Mouse (Mus musculus) forebrain, embryonic 12.5 days (tissue): ENCODE data around the gene Nemf. TPM values are rescaled to one million over a fixed set of nuclear protein-coding genes. Genes with fewer than 3 reads are reported as not detected.

Experiments
- ATAC-seq: fragments of 200-750 bp; cut with Nextera tagmentation; 2 replicates; pipeline ENCODE4 v1.8.0; 2017; ENCODE audit warnings: moderate TSS enrichment; ENCODE audit not compliant: low FRiP score
- H3K27ac ChIP-seq: fragments of 300-500 bp; sonication (generic); 2 replicates; pipeline ENCODE4 v1.5.1; 2016; ENCODE audit warnings: mild to moderate bottlenecking
- H3K27me3 ChIP-seq: fragments of 300-500 bp; sonication (generic); 2 replicates; pipeline ENCODE4 v1.6.1; 2016; ENCODE audit warnings: mild to moderate bottlenecking
- H3K36me3 ChIP-seq: fragments of 300-500 bp; sonication (generic); replicated peaks from 2 replicates; pipeline ENCODE4 v1.6.1; 2016; ENCODE audit warnings: mild to moderate bottlenecking
- H3K4me1 ChIP-seq: fragments of 300-500 bp; sonication (generic); 2 replicates; pipeline ENCODE4 v1.6.1; 2016
- H3K4me2 ChIP-seq: fragments of 300-500 bp; sonication (generic); 2 replicates; pipeline ENCODE4 v1.6.1; 2016; ENCODE audit warnings: mild to moderate bottlenecking, moderate library complexity
- H3K4me3 ChIP-seq: fragments of 300-500 bp; sonication (generic); replicated peaks from 2 replicates; pipeline ENCODE4 v1.5.1; 2016; ENCODE audit warnings: mild to moderate bottlenecking
- H3K9ac ChIP-seq: fragments of 300-500 bp; sonication (generic); 2 replicates; pipeline ENCODE4 v1.6.1; 2016; ENCODE audit warnings: mild to moderate bottlenecking
- H3K9me3 ChIP-seq: fragments of 300-500 bp; sonication (generic); 2 replicates; pipeline ENCODE4 v1.6.1; 2016
- WGBS: fragments of 180-500 bp; shearing (Covaris S2); methylation state at CpG from one replicate; pipeline ENCODE4 v1.1.7; 2016; 5-methylcytosine and 5-hydroxymethylcytosine counted together
- polyA plus RNA-seq: library from polyadenylated mRNA; unstranded; fragments of >200 nt; fragmentation: Nextera tagmentation; extraction: Ambion mirVana; gene quantifications from 2 replicates; pipeline ENCODE4 v1.2.1, GENCODE M21; 2016

Gene Nemf
- polyA plus RNA-seq, 1 experiment from 2014 or later: 98.4 TPM

GRCm38 (mm10) chr12:69297411-69298150, 59.4 kb downstream of the Nemf start:
- Histone ChIP-seq H3K9me3 (no peaks in the 10 kb centered on the region), H3K9ac (peak overlapping the region; percentile 99), H3K36me3 (peaks cover 24% of the 10 kb centered on the region), H3K27me3 (no peaks in the 10 kb centered on the region), H3K27ac (peak overlapping the region; percentile 97), H3K4me1 (peaks cover 24% of the 10 kb centered on the region), H3K4me3 (peak overlapping the region; percentile 98), H3K4me2 (peak overlapping the region; percentile 79)
- no peak for ATAC-seq
- WGBS: 20% methylated on average over 20 of the region's 20 CpGs

GRCm38 (mm10) chr12:69296511-69297410, 60.2 kb downstream of the Nemf start, which contains the start of gene Klhdc2:
Gene Klhdc2, plus strand, starts transcription at chr12:69296681.
- Histone ChIP-seq H3K9me3 (no peaks in the 10 kb centered on the region), H3K4me2 (peak within 1 kb of the TSS; percentile 79), H3K27me3 (no peaks in the 10 kb centered on the region), H3K9ac (peak within 1 kb of the TSS; percentile 99), H3K27ac (peak within 1 kb of the TSS; percentile 97), H3K4me3 (peak within 1 kb of the TSS; percentile 98), H3K4me1 (peaks cover 24% of the 10 kb centered on the region), H3K36me3 (peaks cover 16% of the 10 kb centered on the region)
- WGBS: under 1% methylated on average over 86 of the region's 98 CpGs
- peak; percentile 97 for ATAC-seq

- Histone ChIP-seq H3K4me1 (peaks cover 24% of the 10 kb centered on the region), H3K4me3 (no peak overlapping the region), H3K36me3 (peaks cover 6% of the 10 kb centered on the region), H3K27ac (peak overlapping the region; percentile 97), H3K9me3 (no peaks in the 10 kb centered on the region), H3K27me3 (no peaks in the 10 kb centered on the region), H3K4me2 (peak overlapping the region; percentile 79; the same call in 1 of the 2 replicates), H3K9ac (0 out of 2 replicates have a peak overlapping the region, but pooled peaks have one; percentile 99)
- ATAC-seq: no peak
- 82% methylated on average over 4 of the region's 4 CpGs for WGBS
These were observed 61.3 kb downstream of the Nemf start for GRCm38 (mm10) chr12:69295651-69296050.

DNA sequence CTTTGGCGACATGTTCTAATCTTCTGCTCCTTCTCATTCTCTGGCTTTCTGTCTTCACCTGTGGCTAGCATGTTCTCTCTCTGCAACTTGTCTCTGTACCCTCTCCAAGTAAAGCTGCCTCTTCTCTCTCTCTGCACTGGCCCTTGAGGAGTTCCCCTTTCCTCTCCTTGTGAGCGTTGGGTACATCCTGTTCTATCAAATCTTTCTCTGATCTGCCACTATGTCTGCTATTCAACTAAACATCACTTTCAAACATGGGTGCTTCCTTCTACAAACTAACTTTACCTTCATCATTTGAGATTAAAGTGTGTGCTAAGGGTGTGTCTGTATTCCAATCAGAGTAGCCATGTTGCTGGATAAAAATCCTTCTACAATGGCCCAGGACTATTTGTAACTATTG, 62.0 kb downstream of the Nemf start:
- Histone ChIP-seq H3K4me3 (no peak overlapping the region), H3K9me3 (no peaks in the 10 kb centered on the region), H3K27ac (no peak overlapping the region), H3K4me2 (no peak overlapping the region), H3K36me3 (no peaks in the 10 kb centered on the region; the same call in 1 of the 2 replicates), H3K4me1 (peaks cover 24% of the 10 kb centered on the region), H3K9ac (no peak overlapping the region), H3K27me3 (no peaks in the 10 kb centered on the region)
- no peak for ATAC-seq
- WGBS: 84% methylated on average over 2 of the region's 2 CpGs

DNA sequence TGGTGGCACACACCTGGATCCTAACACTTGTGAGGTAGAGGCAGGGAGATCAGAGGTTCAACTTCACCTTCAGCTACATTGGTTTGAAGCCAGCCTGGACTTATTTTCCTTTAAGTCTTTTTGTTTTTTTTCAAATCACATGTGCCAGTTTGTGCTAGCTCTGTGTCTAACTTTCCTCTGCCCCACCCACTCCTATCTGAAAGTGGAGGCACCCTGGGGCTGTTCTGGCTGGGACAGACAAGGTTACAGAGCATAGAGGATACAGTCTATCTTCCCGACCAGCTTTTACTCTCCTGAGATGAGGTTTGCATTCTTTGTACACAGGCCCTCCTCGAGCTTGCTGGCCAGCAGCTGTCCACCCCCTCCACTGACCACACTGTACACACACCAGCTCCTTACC, 63.1 kb downstream of the Nemf start:
- H3K4me1 ChIP-seq: peaks cover 17% of the 10 kb centered on the region
- no peaks in the 10 kb centered on the region for H3K27me3 ChIP-seq
- no peak overlapping the region for H3K27ac ChIP-seq
- H3K4me2 ChIP-seq: no peak overlapping the region
- H3K9ac ChIP-seq: no peak overlapping the region
- 55% methylated on average over 2 of the region's 2 CpGs for WGBS
- no peaks in the 10 kb centered on the region for H3K36me3 ChIP-seq
- H3K4me3 ChIP-seq: no peak overlapping the region
- no peaks in the 10 kb centered on the region for H3K9me3 ChIP-seq
- ATAC-seq: no peak

- 92% methylated on average over 6 of the region's 6 CpGs for WGBS
- ATAC-seq: no peak
These were observed 64.6 kb downstream of the Nemf start for GRCm38 (mm10) chr12:69292401-69292800.

DNA sequence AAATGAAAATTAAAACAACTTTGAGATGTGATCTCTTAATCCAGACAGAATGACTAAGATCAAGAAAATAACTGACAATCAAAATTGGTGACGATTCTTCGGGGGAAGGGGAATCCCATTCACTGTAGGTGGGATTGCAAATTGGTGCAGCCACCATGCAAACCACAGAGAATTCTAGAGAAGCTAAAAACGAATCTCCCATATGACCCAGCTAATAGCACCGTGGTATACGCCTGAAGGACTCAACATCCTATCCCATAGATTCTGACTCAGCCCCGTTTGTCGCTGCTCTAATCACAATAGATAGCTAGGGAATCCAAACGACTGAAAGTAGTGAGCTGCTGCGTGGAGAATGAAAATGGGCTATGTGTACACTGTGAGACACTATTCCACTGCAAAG, 68.3 kb downstream of the Nemf start:
- no peak overlapping the region for H3K4me3 ChIP-seq
- no peak for ATAC-seq
- H3K4me1 ChIP-seq: no peaks in the 10 kb centered on the region
- H3K4me2 ChIP-seq: no peak overlapping the region
- no peak overlapping the region for H3K9ac ChIP-seq
- no peaks in the 10 kb centered on the region for H3K9me3 ChIP-seq
- no peaks in the 10 kb centered on the region for H3K27me3 ChIP-seq
- no peaks in the 10 kb centered on the region for H3K36me3 ChIP-seq
- no peak overlapping the region for H3K27ac ChIP-seq
- 83% methylated on average over 9 of the region's 9 CpGs for WGBS

More at GRCm38 (mm10) chr12:69292401-69292800, 64.6 kb downstream of the Nemf start:
- H3K36me3 ChIP-seq: no peaks in the 10 kb centered on the region
- no peak overlapping the region for H3K9ac ChIP-seq
- peaks cover 5% of the 10 kb centered on the region; the same call in 1 of the 2 replicates for H3K4me1 ChIP-seq
- H3K9me3 ChIP-seq: no peaks in the 10 kb centered on the region
- no peak overlapping the region for H3K27ac ChIP-seq
- no peak overlapping the region for H3K4me2 ChIP-seq
- H3K4me3 ChIP-seq: no peak overlapping the region
- H3K27me3 ChIP-seq: no peaks in the 10 kb centered on the region

GRCm38 (mm10) chr12:69287535-69287934, 69.4 kb downstream of the Nemf start:
- Histone ChIP-seq H3K9me3 (no peaks in the 10 kb centered on the region), H3K9ac (no peak overlapping the region), H3K36me3 (no peaks in the 10 kb centered on the region), H3K4me1 (no peaks in the 10 kb centered on the region), H3K4me3 (no peak overlapping the region), H3K4me2 (no peak overlapping the region), H3K27ac (no peak overlapping the region), H3K27me3 (no peaks in the 10 kb centered on the region)
- ATAC-seq: no peak
- 90% methylated on average over 8 of the region's 8 CpGs for WGBS

DNA sequence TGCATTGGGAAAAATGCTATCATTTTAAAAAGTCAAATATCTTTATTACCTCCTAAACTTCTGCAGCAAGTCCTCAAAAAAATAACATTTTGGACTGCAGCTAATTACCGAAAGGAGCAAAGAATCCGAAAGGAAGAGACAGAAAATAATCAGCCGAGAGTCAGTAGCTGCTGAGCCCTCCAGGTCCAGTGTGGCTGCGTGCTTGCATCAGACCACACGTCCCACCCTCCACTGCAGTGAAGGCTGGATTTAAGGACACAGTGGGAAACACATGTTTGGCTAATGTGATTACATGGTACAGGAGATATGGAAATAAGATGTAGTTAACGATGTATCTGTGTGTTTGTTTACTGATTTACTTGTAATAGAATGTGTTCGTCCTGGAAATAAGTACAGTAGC, 73.8 kb downstream of the Nemf start:
- no peak overlapping the region for H3K27ac ChIP-seq
- no peaks in the 10 kb centered on the region for H3K36me3 ChIP-seq
- no peak overlapping the region for H3K4me3 ChIP-seq
- H3K9me3 ChIP-seq: no peaks in the 10 kb centered on the region
- ATAC-seq: no peak
- H3K9ac ChIP-seq: no peak overlapping the region
- no peaks in the 10 kb centered on the region for H3K27me3 ChIP-seq
- no peaks in the 10 kb centered on the region for H3K4me1 ChIP-seq
- WGBS: 83% methylated on average over 7 of the region's 7 CpGs
- H3K4me2 ChIP-seq: no peak overlapping the region

- H3K4me1 ChIP-seq: no peaks in the 10 kb centered on the region
- no peak overlapping the region for H3K4me3 ChIP-seq
- no peaks in the 10 kb centered on the region for H3K36me3 ChIP-seq
- no peak overlapping the region for H3K9ac ChIP-seq
- WGBS: 90% methylated on average over 3 of the region's 3 CpGs
- ATAC-seq: no peak
- H3K4me2 ChIP-seq: no peak overlapping the region
- no peaks in the 10 kb centered on the region for H3K27me3 ChIP-seq
- no peaks in the 10 kb centered on the region for H3K9me3 ChIP-seq
- H3K27ac ChIP-seq: no peak overlapping the region
These were observed 76.0 kb downstream of the Nemf start for GRCm38 (mm10) chr12:69280915-69281314.

DNA sequence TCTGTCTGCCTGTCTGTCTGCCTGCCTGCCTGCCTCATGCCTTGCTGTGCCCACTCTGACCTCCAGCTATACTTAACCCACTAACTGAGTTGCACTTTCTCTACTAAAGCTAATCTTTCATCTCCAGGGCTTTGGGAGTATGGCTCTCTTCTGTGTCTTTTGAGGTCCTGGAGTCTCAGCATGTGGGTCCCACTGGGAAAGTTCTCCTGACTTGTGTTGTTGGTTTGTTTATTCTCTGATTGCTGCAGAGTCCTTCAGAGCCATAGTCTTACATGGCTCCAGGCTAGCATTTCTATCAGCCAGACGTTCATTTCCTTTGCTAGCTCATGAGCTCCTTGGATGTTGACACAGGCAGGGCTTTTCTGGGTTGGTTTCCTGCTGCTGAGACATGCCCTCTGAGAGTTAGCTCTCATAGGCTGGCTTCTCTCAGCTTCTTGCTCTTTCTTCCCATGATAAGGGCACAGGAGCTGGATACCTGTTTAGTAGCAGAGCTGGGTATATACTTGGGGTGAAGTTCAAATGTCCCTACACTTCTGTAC, 77.0 kb downstream of the Nemf start:
- no peaks in the 10 kb centered on the region for H3K9me3 ChIP-seq
- 59% methylated on average over 1 of the region's 1 CpGs for WGBS
- no peaks in the 10 kb centered on the region for H3K27me3 ChIP-seq

DNA sequence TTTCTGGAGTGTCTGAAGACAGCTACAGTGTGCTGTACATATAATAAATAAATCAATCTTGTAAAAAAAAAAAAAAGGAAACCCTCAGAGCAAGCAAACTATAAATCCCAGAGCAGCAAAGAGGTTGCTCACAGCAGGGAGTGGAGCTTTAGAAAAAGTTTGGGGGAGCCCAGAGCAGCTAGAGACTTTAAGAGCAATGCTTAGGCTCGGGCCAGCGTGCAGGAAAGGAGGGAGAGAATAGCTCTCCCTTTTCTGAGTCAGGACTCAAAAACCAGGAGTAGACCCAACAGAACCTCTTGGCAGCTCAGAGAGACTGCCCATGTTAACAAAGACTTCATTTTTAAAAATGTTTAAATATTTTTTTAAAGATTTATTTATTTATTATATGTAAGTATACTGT, 88.0 kb downstream of the Nemf start:
- Histone ChIP-seq H3K27me3 (no peaks in the 10 kb centered on the region), H3K27ac (no peak overlapping the region), H3K4me3 (no peak overlapping the region), H3K9ac (no peak overlapping the region), H3K4me1 (no peaks in the 10 kb centered on the region), H3K4me2 (no peak overlapping the region), H3K36me3 (no peaks in the 10 kb centered on the region), H3K9me3 (no peaks in the 10 kb centered on the region)
- WGBS: 72% methylated on average over 2 of the region's 2 CpGs
- no peak for ATAC-seq

More for the DNA sequence above, 77.0 kb downstream of the Nemf start:
- Histone ChIP-seq H3K27ac (no peak overlapping the region), H3K9ac (no peak overlapping the region), H3K4me2 (no peak overlapping the region), H3K36me3 (no peaks in the 10 kb centered on the region), H3K4me3 (no peak overlapping the region), H3K4me1 (no peaks in the 10 kb centered on the region)
- no peak for ATAC-seq
